Mouse (Mus musculus): ENCODE measurements at regions not wholly inside any gene's neighbourhood (a gene's known extent, or its start where the extent isn't known, plus 50 kb on each side); places are given as distances from the start of the nearest gene placed in this dataset.

GRCm38 (mm10) chr1:73663546-73663945, 460.7 kb downstream of the Tns1 start:
- Histone ChIP-seq H3K9me3 (ENCODE audit: control insufficient read depth, low read length) (no peaks in the 10 kb centered on the region), H3K27me3 (replicated peaks; ENCODE audit: control insufficient read depth, insufficient read depth, low read length) (no peaks in the 10 kb centered on the region), H3K27ac (ENCODE audit: low read length) (no peak overlapping the region), H3K4me3 (ENCODE audit: low read length) (no peak overlapping the region), H3K4me1 (ENCODE audit: control insufficient read depth, insufficient read depth, low read length) (no peaks in the 10 kb centered on the region), H3K36me3 (ENCODE audit: control insufficient read depth, insufficient read depth, low read length) (no peaks in the 10 kb centered on the region), H3K4me2 (ENCODE audit: low read depth, low read length) (no peak overlapping the region), H3K9ac (ENCODE audit: low read depth, low read length) (no peak overlapping the region)
- WGBS = 32% methylated on average over 1 of the region's 1 CpGs
- no peak for ATAC-seq

GRCm38 (mm10) chr1:73645011-73645410, 479.2 kb downstream of the Tns1 start:
- no peak overlapping the region for H3K27ac ChIP-seq (ENCODE audit: low read length)
- H3K4me1 ChIP-seq (ENCODE audit: control insufficient read depth, insufficient read depth, low read length) = 0 out of 2 replicates have a peak, but pooled peaks cover 6% of the 10 kb centered on the region
- no peak overlapping the region for H3K4me2 ChIP-seq (ENCODE audit: low read depth, low read length)
- H3K9me3 ChIP-seq (ENCODE audit: control insufficient read depth, low read length) = no peaks in the 10 kb centered on the region
- no peak overlapping the region for H3K9ac ChIP-seq (ENCODE audit: low read depth, low read length)
- no peak for ATAC-seq
- WGBS = 58% methylated on average over 3 of the region's 3 CpGs
- H3K36me3 ChIP-seq (ENCODE audit: control insufficient read depth, insufficient read depth, low read length) = no peaks in the 10 kb centered on the region
- no peak overlapping the region for H3K4me3 ChIP-seq (ENCODE audit: low read length)
- H3K27me3 ChIP-seq (replicated peaks; ENCODE audit: control insufficient read depth, insufficient read depth, low read length) = no peaks in the 10 kb centered on the region

GRCm38 (mm10) chr1:73644394-73644793, 479.9 kb downstream of the Tns1 start:
- Histone ChIP-seq H3K9ac (ENCODE audit: low read depth, low read length) (no peak overlapping the region), H3K4me1 (ENCODE audit: control insufficient read depth, insufficient read depth, low read length) (0 out of 2 replicates have a peak, but pooled peaks cover 6% of the 10 kb centered on the region), H3K27me3 (replicated peaks; ENCODE audit: control insufficient read depth, insufficient read depth, low read length) (no peaks in the 10 kb centered on the region), H3K36me3 (ENCODE audit: control insufficient read depth, insufficient read depth, low read length) (no peaks in the 10 kb centered on the region), H3K4me2 (ENCODE audit: low read depth, low read length) (no peak overlapping the region), H3K9me3 (ENCODE audit: control insufficient read depth, low read length) (no peaks in the 10 kb centered on the region), H3K4me3 (ENCODE audit: low read length) (no peak overlapping the region), H3K27ac (ENCODE audit: low read length) (0 out of 2 replicates have a peak overlapping the region, but pooled peaks have one; percentile 24)
- WGBS = 51% methylated on average over 5 of the region's 5 CpGs
- ATAC-seq = peak; percentile 46; the same call in 1 of the 2 replicates

DNA sequence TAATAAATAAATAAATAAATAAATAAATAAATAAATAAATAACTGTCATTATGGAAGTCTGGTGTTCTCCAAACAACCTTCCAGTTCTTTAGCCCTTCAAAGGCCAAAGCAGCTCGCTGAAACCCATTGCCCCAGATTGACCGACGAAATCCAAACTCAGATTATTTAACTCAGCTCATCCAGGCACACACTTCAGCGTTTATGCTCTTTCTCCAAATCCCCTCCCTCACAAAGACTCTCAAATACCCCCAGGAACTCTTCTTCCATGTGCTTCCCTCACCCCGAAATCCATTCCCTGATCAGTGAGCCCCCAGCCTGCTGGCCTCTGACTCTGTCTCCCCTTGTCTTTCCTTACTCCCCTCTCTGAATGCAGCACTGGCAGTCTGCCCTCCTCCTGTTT, 480.8 kb downstream of the Tns1 start:
- WGBS = 69% methylated on average over 5 of the region's 5 CpGs
- ATAC-seq = no peak

GRCm38 (mm10) chr1:73642691-73643109, 481.5 kb downstream of the Tns1 start:
- Histone ChIP-seq H3K4me1 (ENCODE audit: control insufficient read depth, insufficient read depth, low read length) (0 out of 2 replicates have a peak, but pooled peaks cover 6% of the 10 kb centered on the region), H3K4me2 (ENCODE audit: low read depth, low read length) (no peak overlapping the region), H3K36me3 (ENCODE audit: control insufficient read depth, insufficient read depth, low read length) (no peaks in the 10 kb centered on the region), H3K9me3 (ENCODE audit: control insufficient read depth, low read length) (no peaks in the 10 kb centered on the region), H3K27ac (ENCODE audit: low read length) (no peak overlapping the region), H3K4me3 (ENCODE audit: low read length) (no peak overlapping the region), H3K27me3 (replicated peaks; ENCODE audit: control insufficient read depth, insufficient read depth, low read length) (no peaks in the 10 kb centered on the region), H3K9ac (ENCODE audit: low read depth, low read length) (no peak overlapping the region)
- WGBS = 61% methylated on average over 7 of the region's 7 CpGs
- no peak for ATAC-seq

More for the DNA sequence above, 480.8 kb downstream of the Tns1 start:
- H3K27ac ChIP-seq (ENCODE audit: low read length) = no peak overlapping the region
- 0 out of 2 replicates have a peak, but pooled peaks cover 6% of the 10 kb centered on the region for H3K4me1 ChIP-seq (ENCODE audit: control insufficient read depth, insufficient read depth, low read length)
- H3K9me3 ChIP-seq (ENCODE audit: control insufficient read depth, low read length) = no peaks in the 10 kb centered on the region
- H3K36me3 ChIP-seq (ENCODE audit: control insufficient read depth, insufficient read depth, low read length) = no peaks in the 10 kb centered on the region
- no peak overlapping the region for H3K4me3 ChIP-seq (ENCODE audit: low read length)
- no peaks in the 10 kb centered on the region for H3K27me3 ChIP-seq (replicated peaks; ENCODE audit: control insufficient read depth, insufficient read depth, low read length)
- H3K4me2 ChIP-seq (ENCODE audit: low read depth, low read length) = no peak overlapping the region
- no peak overlapping the region for H3K9ac ChIP-seq (ENCODE audit: low read depth, low read length)

DNA sequence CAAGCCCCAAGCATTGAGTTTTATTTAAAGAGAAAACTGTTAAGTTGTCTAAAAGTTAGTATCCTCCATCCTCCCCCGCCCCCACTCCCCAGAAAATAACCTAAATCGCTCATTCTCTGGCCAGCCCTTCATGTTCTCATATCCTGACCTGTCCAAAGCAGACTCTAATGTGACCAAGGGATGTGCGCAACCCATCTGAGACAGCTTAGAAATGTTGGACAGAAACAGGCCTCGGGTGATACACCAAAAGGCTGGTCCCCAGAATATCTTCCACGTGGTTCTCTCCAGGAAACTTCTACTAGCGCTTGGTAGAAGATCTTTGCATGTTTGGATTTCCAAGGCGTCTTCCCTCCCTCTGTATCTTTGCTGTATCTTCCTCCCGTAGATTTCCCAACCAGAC, 482.8 kb downstream of the Tns1 start:
- Histone ChIP-seq H3K36me3 (ENCODE audit: control insufficient read depth, insufficient read depth, low read length) (no peaks in the 10 kb centered on the region), H3K9ac (ENCODE audit: low read depth, low read length) (no peak overlapping the region), H3K4me3 (ENCODE audit: low read length) (no peak overlapping the region), H3K9me3 (ENCODE audit: control insufficient read depth, low read length) (no peaks in the 10 kb centered on the region), H3K4me2 (ENCODE audit: low read depth, low read length) (no peak overlapping the region), H3K27ac (ENCODE audit: low read length) (no peak overlapping the region), H3K4me1 (ENCODE audit: control insufficient read depth, insufficient read depth, low read length) (0 out of 2 replicates have a peak, but pooled peaks cover 6% of the 10 kb centered on the region), H3K27me3 (replicated peaks; ENCODE audit: control insufficient read depth, insufficient read depth, low read length) (no peaks in the 10 kb centered on the region)
- WGBS = 82% methylated on average over 8 of the region's 8 CpGs
- ATAC-seq = no peak

DNA sequence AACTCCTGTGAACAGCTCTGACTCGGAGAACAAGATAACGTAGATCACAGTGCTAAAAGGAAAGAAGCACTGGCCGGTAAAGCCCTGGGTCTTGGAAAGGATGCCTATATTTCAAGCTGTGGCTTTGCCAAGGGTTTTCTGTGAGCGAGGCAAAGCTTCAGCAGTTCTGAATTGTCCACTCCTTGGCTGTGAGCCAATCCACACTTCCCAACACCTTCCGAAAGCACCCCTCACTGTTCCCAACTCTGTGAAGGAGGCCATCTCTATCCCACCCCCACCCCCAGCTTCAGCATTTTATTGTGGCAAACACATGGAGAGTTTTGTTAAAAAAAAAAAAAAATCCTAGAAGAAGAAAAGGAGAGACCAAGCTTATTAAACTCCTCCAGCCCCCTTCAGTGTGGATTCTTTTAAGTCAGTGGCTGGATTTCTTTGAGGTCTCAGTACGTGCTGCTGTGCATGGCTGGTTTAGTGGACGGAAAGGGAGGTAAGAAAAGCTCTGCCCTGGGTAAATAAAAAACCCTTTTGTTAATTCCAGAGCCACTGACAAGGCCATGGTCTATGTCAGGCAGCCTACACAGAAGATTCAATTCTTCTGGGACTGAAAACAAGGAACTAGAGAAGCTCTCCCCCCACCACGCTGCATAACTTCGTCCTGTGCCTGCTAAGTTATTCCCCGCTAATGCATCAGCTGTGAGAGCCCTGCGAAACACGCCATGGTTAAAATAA, 483.4 kb downstream of the Tns1 start:
- Histone ChIP-seq H3K27ac (ENCODE audit: low read length) (no peak overlapping the region), H3K4me2 (ENCODE audit: low read depth, low read length) (no peak overlapping the region), H3K36me3 (ENCODE audit: control insufficient read depth, insufficient read depth, low read length) (no peaks in the 10 kb centered on the region), H3K27me3 (replicated peaks; ENCODE audit: control insufficient read depth, insufficient read depth, low read length) (no peaks in the 10 kb centered on the region), H3K9ac (ENCODE audit: low read depth, low read length) (no peak overlapping the region), H3K9me3 (ENCODE audit: control insufficient read depth, low read length) (no peaks in the 10 kb centered on the region), H3K4me1 (ENCODE audit: control insufficient read depth, insufficient read depth, low read length) (0 out of 2 replicates have a peak, but pooled peaks cover 6% of the 10 kb centered on the region), H3K4me3 (ENCODE audit: low read length) (no peak overlapping the region)
- 45% methylated on average over 12 of the region's 12 CpGs for WGBS
- ATAC-seq = peak; percentile 53; the same call in 1 of the 2 replicates

DNA sequence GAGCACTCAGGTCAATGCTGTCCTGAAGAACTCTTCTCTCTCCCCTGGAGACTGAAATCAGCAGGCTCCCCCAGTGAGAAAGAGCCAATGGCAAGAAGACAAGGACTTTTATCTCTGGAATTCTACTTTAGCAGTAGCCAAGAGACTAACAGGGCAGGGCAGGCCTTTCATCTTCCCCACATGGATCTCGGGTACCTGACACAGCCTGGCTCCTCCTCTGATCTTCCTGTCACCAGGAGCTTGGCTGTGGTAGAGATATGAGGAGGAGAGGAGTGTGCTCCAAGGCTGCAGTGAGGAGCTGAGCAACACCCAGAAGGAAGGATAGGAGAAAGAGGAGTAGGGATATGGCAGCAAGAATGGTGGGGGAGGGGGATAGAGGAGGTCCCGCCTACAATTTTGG, 488.5 kb downstream of the Tns1 start:
- H3K27me3 ChIP-seq (replicated peaks; ENCODE audit: control insufficient read depth, insufficient read depth, low read length) = no peaks in the 10 kb centered on the region
- no peaks in the 10 kb centered on the region for H3K9me3 ChIP-seq (ENCODE audit: control insufficient read depth, low read length)
- no peak overlapping the region for H3K27ac ChIP-seq (ENCODE audit: low read length)
- H3K9ac ChIP-seq (ENCODE audit: low read depth, low read length) = no peak overlapping the region
- no peak overlapping the region for H3K4me2 ChIP-seq (ENCODE audit: low read depth, low read length)
- no peaks in the 10 kb centered on the region for H3K4me1 ChIP-seq (ENCODE audit: control insufficient read depth, insufficient read depth, low read length)
- H3K36me3 ChIP-seq (ENCODE audit: control insufficient read depth, insufficient read depth, low read length) = no peaks in the 10 kb centered on the region
- no peak overlapping the region for H3K4me3 ChIP-seq (ENCODE audit: low read length)
- 56% methylated on average over 2 of the region's 2 CpGs for WGBS
- ATAC-seq = no peak

DNA sequence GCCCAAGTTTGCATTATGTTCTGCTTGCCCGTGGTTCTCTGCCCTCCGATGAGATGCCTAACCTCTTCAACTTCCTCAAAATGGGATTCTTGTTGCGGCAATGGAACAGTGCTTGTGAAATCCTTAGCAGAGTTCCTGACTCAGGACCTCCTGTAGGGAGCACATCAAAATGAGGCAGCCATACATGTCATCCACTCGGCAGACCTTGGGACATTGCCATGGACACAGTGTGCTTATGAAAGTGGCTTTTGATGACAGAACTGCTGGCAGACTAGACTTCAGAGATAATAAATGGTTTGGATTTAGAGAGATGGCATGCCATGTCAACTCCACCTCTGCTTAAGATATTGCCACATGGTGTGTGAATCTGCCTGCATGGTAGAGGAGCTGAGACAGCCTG, 489.4 kb downstream of the Tns1 start:
- Histone ChIP-seq H3K9ac (ENCODE audit: low read depth, low read length) (no peak overlapping the region), H3K27ac (ENCODE audit: low read length) (no peak overlapping the region), H3K9me3 (ENCODE audit: control insufficient read depth, low read length) (no peaks in the 10 kb centered on the region), H3K4me3 (ENCODE audit: low read length) (no peak overlapping the region), H3K4me1 (ENCODE audit: control insufficient read depth, insufficient read depth, low read length) (no peaks in the 10 kb centered on the region), H3K36me3 (ENCODE audit: control insufficient read depth, insufficient read depth, low read length) (no peaks in the 10 kb centered on the region), H3K4me2 (ENCODE audit: low read depth, low read length) (no peak overlapping the region), H3K27me3 (replicated peaks; ENCODE audit: control insufficient read depth, insufficient read depth, low read length) (no peaks in the 10 kb centered on the region)
- ATAC-seq = no peak
- 87% methylated on average over 4 of the region's 4 CpGs for WGBS
